Mouse (Mus musculus): Measurements from ENCODE around the gene Top1. TPM values are rescaled to one million over a fixed set of nuclear protein-coding genes. Genes with fewer than 3 reads are reported as not detected.

Top1 gene
- polyA plus RNA-seq, 1 experiment: 18.0 TPM

DNA sequence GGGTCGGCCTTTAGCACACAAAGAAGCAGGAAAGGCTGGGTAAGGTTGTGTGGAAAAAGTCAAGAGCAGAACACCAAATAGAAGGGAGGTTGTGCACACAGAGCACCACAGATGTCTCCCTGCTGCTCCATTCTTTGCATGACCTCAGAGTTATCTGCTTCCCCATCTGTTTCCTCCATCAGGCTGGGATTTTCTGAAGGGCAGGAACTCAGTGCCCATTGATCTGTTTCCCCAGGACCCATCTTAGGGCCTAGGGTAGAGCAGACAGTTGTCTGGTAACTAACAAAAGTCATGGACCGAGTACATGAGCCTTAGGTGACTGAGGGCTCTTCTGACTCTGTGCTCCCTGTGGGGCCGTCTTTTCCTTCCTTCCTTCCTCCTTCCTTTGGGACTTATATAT is 95.9 kb downstream of the Top1 start:
- TF ChIP-seq POLR2A (IDR thresholded peaks at IDR 0.05; ENCODE audit: low read depth, low read length) (no peak), CTCF (IDR thresholded peaks at IDR 0.05; ENCODE audit: extremely low read depth, insufficient read length, insufficient replicate concordance, low read depth, low read length) (no peak)
- WGBS: 79% methylated on average over 3 of the region's 3 CpGs
- peaks cover 16% of the 10 kb centered on the region for H3K4me1 ChIP-seq (ENCODE audit: control insufficient read depth, insufficient read depth, insufficient read length, low read length)
- no peak overlapping the region for H3K4me3 ChIP-seq (ENCODE audit: low read depth, low read length)
- peak overlapping the region; percentile 15 for H3K27ac ChIP-seq (ENCODE audit: insufficient read depth, low read depth, low read length)
- H3K27me3 ChIP-seq (ENCODE audit: control insufficient read depth, insufficient read depth, low read length): no peaks in the 10 kb centered on the region
- no peaks in the 10 kb centered on the region for H3K36me3 ChIP-seq (ENCODE audit: control insufficient read depth, insufficient read depth, low read length)

DNA sequence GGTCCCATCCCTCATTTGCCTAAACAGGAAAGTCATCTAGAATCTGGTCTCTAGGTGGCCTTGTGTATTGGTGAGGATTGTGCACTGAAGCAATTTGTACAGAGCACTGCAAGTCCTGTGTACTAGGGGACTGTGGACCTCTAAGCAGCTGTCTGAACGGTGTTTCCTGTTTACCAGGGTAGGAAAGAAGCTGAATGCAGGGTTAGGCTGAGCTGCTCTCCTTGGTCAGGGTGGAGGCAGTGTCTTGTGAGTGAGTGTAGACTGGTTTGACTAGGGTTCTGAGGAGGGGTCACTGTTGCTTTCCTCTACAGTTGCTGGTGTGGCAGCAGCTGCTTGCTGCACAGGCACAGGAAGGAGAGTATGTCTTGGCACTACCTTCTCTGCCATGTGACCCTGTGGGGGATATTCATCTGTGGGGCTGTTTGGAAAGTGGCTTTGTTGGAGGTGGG is 96.5 kb downstream of the Top1 start:
- no peaks in the 10 kb centered on the region for H3K27me3 ChIP-seq (ENCODE audit: control insufficient read depth, insufficient read depth, low read length)
- 43% methylated on average over 1 of the region's 1 CpGs for WGBS
- no peak overlapping the region for H3K4me3 ChIP-seq (ENCODE audit: low read depth, low read length)
- H3K4me1 ChIP-seq (ENCODE audit: control insufficient read depth, insufficient read depth, insufficient read length, low read length): peaks cover 16% of the 10 kb centered on the region
- H3K27ac ChIP-seq (ENCODE audit: insufficient read depth, low read depth, low read length): peak overlapping the region; percentile 15
- H3K36me3 ChIP-seq (ENCODE audit: control insufficient read depth, insufficient read depth, low read length): no peaks in the 10 kb centered on the region
- TF ChIP-seq CTCF (IDR thresholded peaks at IDR 0.05; ENCODE audit: extremely low read depth, insufficient read length, insufficient replicate concordance, low read depth, low read length) (no peak), POLR2A (IDR thresholded peaks at IDR 0.05; ENCODE audit: low read depth, low read length) (no peak)

DNA sequence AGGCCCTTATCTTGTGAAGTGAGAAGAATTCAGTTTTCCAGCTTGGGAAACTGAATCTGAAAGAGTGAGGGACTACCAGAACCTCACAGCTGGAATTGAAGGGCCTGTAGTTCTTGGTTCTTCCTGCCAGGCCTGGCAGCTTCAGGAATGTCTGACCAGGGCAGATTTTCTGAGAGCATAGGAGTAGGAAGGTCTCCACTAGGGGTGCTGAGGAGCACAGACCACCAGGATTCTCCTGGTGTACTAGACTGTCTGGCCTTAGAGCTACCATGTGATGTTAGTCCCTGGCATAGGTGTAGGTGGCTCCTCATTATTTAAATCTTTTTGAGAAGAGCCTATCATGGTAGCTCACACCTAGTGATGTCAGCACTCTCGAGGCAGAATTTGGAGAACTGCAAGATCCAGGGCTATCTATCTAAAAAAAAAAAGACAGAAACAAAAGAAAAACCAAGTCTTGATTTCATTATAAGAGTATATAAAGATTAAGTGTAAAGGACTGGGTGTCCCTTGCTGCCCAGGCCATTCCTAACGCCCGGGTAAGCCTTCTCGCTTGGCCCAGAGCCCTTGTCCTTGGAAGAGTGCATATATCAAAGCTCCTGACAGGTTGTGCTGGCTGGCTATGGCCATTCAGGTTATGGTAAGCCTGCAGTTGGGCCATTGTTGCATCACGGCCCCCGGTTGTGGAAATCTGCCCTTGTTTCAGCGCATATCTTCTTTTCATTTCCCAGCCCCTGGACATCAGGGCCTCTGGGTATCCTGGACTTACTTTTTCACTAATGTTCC is 98.5 kb downstream of the Top1 start:
- TF ChIP-seq CTCF (IDR thresholded peaks at IDR 0.05; ENCODE audit: extremely low read depth, insufficient read length, insufficient replicate concordance, low read depth, low read length) (peak; percentile 43; the same call in 1 of the 2 replicates), POLR2A (IDR thresholded peaks at IDR 0.05; ENCODE audit: low read depth, low read length) (no peak)
- WGBS: 84% methylated on average over 7 of the region's 7 CpGs
- Histone ChIP-seq H3K27me3 (ENCODE audit: control insufficient read depth, insufficient read depth, low read length) (no peaks in the 10 kb centered on the region), H3K36me3 (ENCODE audit: control insufficient read depth, insufficient read depth, low read length) (peaks cover 8% of the 10 kb centered on the region), H3K4me1 (ENCODE audit: control insufficient read depth, insufficient read depth, insufficient read length, low read length) (peaks cover 13% of the 10 kb centered on the region), H3K4me3 (ENCODE audit: low read depth, low read length) (no peak overlapping the region), H3K27ac (ENCODE audit: insufficient read depth, low read depth, low read length) (no peak overlapping the region)

DNA sequence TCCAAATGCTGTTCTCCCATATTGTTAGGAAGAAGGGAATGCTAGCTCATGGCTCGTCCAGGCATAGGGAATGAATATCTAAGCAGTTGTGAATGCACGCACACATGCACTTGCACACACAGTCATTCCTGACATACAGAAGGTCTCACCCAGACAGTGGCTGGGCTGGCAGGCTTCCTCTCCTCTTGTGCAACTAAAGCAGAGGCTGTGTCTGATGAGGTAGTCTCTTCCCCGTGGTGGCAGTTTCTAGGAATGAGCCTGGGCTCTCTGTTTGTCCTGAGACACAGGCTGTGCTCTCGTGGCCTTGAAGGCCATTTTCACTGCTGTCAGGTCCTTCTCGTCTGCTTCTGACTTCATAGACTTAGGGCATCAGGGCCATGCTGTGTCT is 99.1 kb downstream of the Top1 start:
- 75% methylated on average over 5 of the region's 5 CpGs for WGBS
- H3K4me1 ChIP-seq (ENCODE audit: control insufficient read depth, insufficient read depth, insufficient read length, low read length): peaks cover 9% of the 10 kb centered on the region; the same call in 1 of the 2 replicates
- H3K36me3 ChIP-seq (ENCODE audit: control insufficient read depth, insufficient read depth, low read length): peaks cover 8% of the 10 kb centered on the region
- TF ChIP-seq POLR2A (IDR thresholded peaks at IDR 0.05; ENCODE audit: low read depth, low read length): no peak
- TF ChIP-seq CTCF (IDR thresholded peaks at IDR 0.05; ENCODE audit: extremely low read depth, insufficient read length, insufficient replicate concordance, low read depth, low read length): no peak
- no peak overlapping the region for H3K4me3 ChIP-seq (ENCODE audit: low read depth, low read length)
- no peaks in the 10 kb centered on the region for H3K27me3 ChIP-seq (ENCODE audit: control insufficient read depth, insufficient read depth, low read length)
- H3K27ac ChIP-seq (ENCODE audit: insufficient read depth, low read depth, low read length): no peak overlapping the region

DNA sequence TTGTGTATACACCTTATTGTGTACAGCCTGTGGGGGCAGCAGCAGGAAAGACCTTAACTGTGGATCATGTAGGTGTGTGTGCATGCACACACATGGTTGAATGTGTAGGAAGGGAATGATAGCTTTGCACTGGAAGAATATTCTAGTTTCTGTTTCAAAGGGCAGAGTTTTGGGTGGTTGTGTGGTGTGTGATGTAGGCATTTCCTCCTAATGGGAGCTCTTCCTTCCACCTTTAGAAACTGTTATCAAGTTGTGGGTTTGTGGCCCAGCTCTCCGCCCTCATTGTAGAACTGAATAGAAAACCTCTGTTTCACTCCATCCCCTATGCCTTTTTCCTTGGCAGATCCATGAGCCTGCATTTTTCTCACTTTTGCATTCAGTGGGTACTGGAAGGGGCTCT is 99.8 kb downstream of the Top1 start:
- Histone ChIP-seq H3K36me3 (ENCODE audit: control insufficient read depth, insufficient read depth, low read length) (peaks cover 8% of the 10 kb centered on the region), H3K27ac (ENCODE audit: insufficient read depth, low read depth, low read length) (no peak overlapping the region), H3K4me1 (ENCODE audit: control insufficient read depth, insufficient read depth, insufficient read length, low read length) (peaks cover 6% of the 10 kb centered on the region; the same call in 1 of the 2 replicates), H3K27me3 (ENCODE audit: control insufficient read depth, insufficient read depth, low read length) (no peaks in the 10 kb centered on the region), H3K4me3 (ENCODE audit: low read depth, low read length) (no peak overlapping the region)
- TF ChIP-seq CTCF (IDR thresholded peaks at IDR 0.05; ENCODE audit: extremely low read depth, insufficient read length, insufficient replicate concordance, low read depth, low read length): no peak
- TF ChIP-seq POLR2A (IDR thresholded peaks at IDR 0.05; ENCODE audit: low read depth, low read length): no peak
- 89% methylated on average over 1 of the region's 1 CpGs for WGBS

DNA sequence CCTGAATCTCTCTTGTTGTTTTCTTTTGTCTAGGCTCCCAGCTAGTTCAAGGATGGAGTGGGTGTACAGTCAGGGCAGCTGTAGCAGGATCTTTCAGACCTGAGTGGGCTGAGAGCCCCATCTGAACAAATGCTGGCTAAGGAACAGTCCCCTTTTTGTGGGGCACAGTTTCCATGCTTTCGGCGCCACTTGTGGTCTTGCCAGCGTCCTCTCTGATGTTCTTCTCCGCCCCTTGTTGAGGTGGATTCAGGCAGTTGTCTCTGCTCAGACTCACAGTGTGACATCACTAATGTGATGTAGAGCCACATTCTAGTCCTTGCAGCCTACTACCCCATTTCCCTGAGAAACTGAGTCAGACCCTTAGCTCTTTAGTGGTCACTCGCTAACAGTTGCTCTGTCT is 100.9 kb downstream of the Top1 start:
- peaks cover 11% of the 10 kb centered on the region for H3K36me3 ChIP-seq (ENCODE audit: control insufficient read depth, insufficient read depth, low read length)
- WGBS: 96% methylated on average over 5 of the region's 5 CpGs
- no peak overlapping the region for H3K4me3 ChIP-seq (ENCODE audit: low read depth, low read length)
- no peak for TF ChIP-seq CTCF (IDR thresholded peaks at IDR 0.05; ENCODE audit: extremely low read depth, insufficient read length, insufficient replicate concordance, low read depth, low read length)
- TF ChIP-seq POLR2A (IDR thresholded peaks at IDR 0.05; ENCODE audit: low read depth, low read length): no peak
- H3K4me1 ChIP-seq (ENCODE audit: control insufficient read depth, insufficient read depth, insufficient read length, low read length): peaks cover 6% of the 10 kb centered on the region; the same call in 1 of the 2 replicates
- H3K27me3 ChIP-seq (ENCODE audit: control insufficient read depth, insufficient read depth, low read length): no peaks in the 10 kb centered on the region
- H3K27ac ChIP-seq (ENCODE audit: insufficient read depth, low read depth, low read length): no peak overlapping the region

DNA sequence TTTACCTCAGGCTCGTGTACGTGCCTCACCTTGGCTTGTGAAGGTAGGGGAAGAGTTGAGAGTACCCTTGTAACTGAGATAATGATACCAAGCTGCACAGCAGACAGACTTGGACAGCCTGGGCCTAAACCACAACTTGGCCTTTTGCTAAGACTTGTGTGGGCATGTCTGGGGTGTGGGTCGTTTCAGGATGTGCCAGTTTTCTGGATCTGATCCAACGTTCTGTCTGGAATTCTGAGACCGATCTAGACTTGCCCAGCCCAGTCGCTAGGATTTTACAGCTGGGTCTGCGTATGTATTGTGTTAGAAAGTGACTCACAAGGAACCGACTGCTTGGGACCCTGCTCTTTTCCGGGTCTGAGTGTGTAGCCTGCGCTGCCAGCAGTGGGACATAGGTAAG is 101.4 kb downstream of the Top1 start:
- Histone ChIP-seq H3K27ac (ENCODE audit: insufficient read depth, low read depth, low read length) (no peak overlapping the region), H3K4me3 (ENCODE audit: low read depth, low read length) (no peak overlapping the region), H3K36me3 (ENCODE audit: control insufficient read depth, insufficient read depth, low read length) (peaks cover 14% of the 10 kb centered on the region), H3K27me3 (ENCODE audit: control insufficient read depth, insufficient read depth, low read length) (no peaks in the 10 kb centered on the region), H3K4me1 (ENCODE audit: control insufficient read depth, insufficient read depth, insufficient read length, low read length) (peaks cover 6% of the 10 kb centered on the region; the same call in 1 of the 2 replicates)
- TF ChIP-seq CTCF (IDR thresholded peaks at IDR 0.05; ENCODE audit: extremely low read depth, insufficient read length, insufficient replicate concordance, low read depth, low read length): no peak
- no peak for TF ChIP-seq POLR2A (IDR thresholded peaks at IDR 0.05; ENCODE audit: low read depth, low read length)
- 74% methylated on average over 10 of the region's 10 CpGs for WGBS
